Mouse (Mus musculus) heart, adult 2 months (tissue): ENCODE measurements around the gene Ifit1bl2.
"Not testable (repeated sequence)": the region's sequence is repeated elsewhere in the genome, so short reads cannot be mapped to it uniquely, and the experiment has no call there.

Experiments
- CTCF ChIP-seq: fragments of 200-600 bp; IDR thresholded peaks from 2 replicates; pipeline ENCODE4 v1.8.1; 2022; ENCODE audit warnings: antibody characterized with exemption, mild to moderate bottlenecking, moderate library complexity
- POLR2A ChIP-seq: fragments of 200-500 bp; IDR thresholded peaks from 2 replicates; pipeline ENCODE4 v1.6.1; 2011; ENCODE audit warnings: mild to moderate bottlenecking, low read depth, low read length, control low read depth; ENCODE audit not compliant: insufficient read depth

- TF ChIP-seq CTCF, POLR2A: not testable (repeated sequence)
Observed at GRCm38 (mm10) chr19:34647630-34648029, 7.1 kb upstream of the Ifit1bl2 start.
